Mouse (Mus musculus) stomach, postnatal 0 days (tissue): ENCODE data around the gene Mrpl34.
A peak's percentile ranks its signal among the peaks of the same experiment; 100 is the strongest.

Source experiments
- CTCF ChIP-seq: IDR thresholded peaks from 2 replicates; pipeline ENCODE4 v1.5.1; 2016; ENCODE audit warnings: antibody characterized with exemption, low read depth, mild to moderate bottlenecking, moderate library complexity
- EP300 ChIP-seq: optimal IDR thresholded peaks from 2 replicates; pipeline ENCODE3; 2016; ENCODE audit warnings: antibody characterized with exemption

- TF ChIP-seq EP300 (no peak), CTCF (peak; percentile 28)
These were observed 50.3 kb downstream of the Mrpl34 start for GRCm38 (mm10) chr8:71515043-71515442.
